Mouse (Mus musculus) intestine, embryonic 15.5 days (tissue): ENCODE data around the gene Acox1. TPM values are rescaled to one million over a fixed set of nuclear protein-coding genes. Genes with fewer than 3 reads are reported as not detected.
A peak's percentile ranks its signal among the peaks of the same experiment; 100 is the strongest.

Source experiments
- ATAC-seq: fragments of 200-750 bp; cut with Nextera tagmentation; 2 replicates; pipeline ENCODE4 v1.8.0; 2017; ENCODE audit warnings: moderate TSS enrichment, moderate library complexity
- H3K27ac ChIP-seq: fragments of 300-500 bp; sonication (generic); 2 replicates; pipeline ENCODE4 v1.5.1; 2015; ENCODE audit warnings: mild to moderate bottlenecking, inconsistent platforms
- H3K27me3 ChIP-seq: fragments of 300-500 bp; sonication (generic); replicated peaks from 2 replicates; pipeline ENCODE4 v1.6.1; 2015; ENCODE audit warnings: inconsistent platforms
- H3K36me3 ChIP-seq: fragments of 300-500 bp; sonication (generic); 2 replicates; pipeline ENCODE4 v1.6.1; 2015; ENCODE audit warnings: inconsistent platforms
- H3K4me1 ChIP-seq: fragments of 300-500 bp; sonication (generic); replicated peaks from 2 replicates; pipeline ENCODE4 v1.6.1; 2015; ENCODE audit warnings: inconsistent platforms
- H3K4me2 ChIP-seq: fragments of 300-500 bp; sonication (generic); replicated peaks from 2 replicates; pipeline ENCODE4 v1.6.1; 2015; ENCODE audit warnings: mild to moderate bottlenecking, inconsistent platforms
- H3K4me3 ChIP-seq: fragments of 300-500 bp; sonication (generic); replicated peaks from 2 replicates; pipeline ENCODE4 v1.5.1; 2015; ENCODE audit warnings: inconsistent platforms
- H3K9ac ChIP-seq: fragments of 300-500 bp; sonication (generic); 2 replicates; pipeline ENCODE4 v1.6.1; 2015; ENCODE audit warnings: inconsistent platforms
- H3K9me3 ChIP-seq: fragments of 300-500 bp; sonication (generic); 2 replicates; pipeline ENCODE4 v1.6.1; 2016; ENCODE audit warnings: inconsistent platforms
- WGBS: fragments of 180-500 bp; shearing (Covaris S2); methylation state at CpG from one replicate; pipeline ENCODE4 v1.1.7; 2015; 5-methylcytosine and 5-hydroxymethylcytosine counted together
- polyA plus RNA-seq: library from polyadenylated mRNA; unstranded; fragments of >200 nt; fragmentation: Nextera tagmentation; extraction: Ambion mirVana; gene quantifications from 2 replicates; pipeline ENCODE4 v1.2.1, GENCODE M21; 2015

The Acox1 gene
- polyA plus RNA-seq, 1 experiment from 2014 or later, result 56.9 TPM

- WGBS, result 86% methylated on average over 2 of the region's 2 CpGs
- Histone ChIP-seq H3K4me1 (no peaks in the 10 kb centered on the region), H3K36me3 (peaks cover 44% of the 10 kb centered on the region), H3K9ac (no peak overlapping the region), H3K4me3 (no peak overlapping the region), H3K4me2 (no peak overlapping the region), H3K27ac (no peak overlapping the region), H3K27me3 (no peaks in the 10 kb centered on the region), H3K9me3 (no peaks in the 10 kb centered on the region)
- no peak for ATAC-seq
These were observed 47.9 kb downstream of the Acox1 start for GRCm38 (mm10) chr11:116150960-116151359.

- no peak for ATAC-seq
- peaks cover 55% of the 10 kb centered on the region for H3K36me3 ChIP-seq
These were observed 49.5 kb downstream of the Acox1 start for GRCm38 (mm10) chr11:116149341-116149740.

DNA sequence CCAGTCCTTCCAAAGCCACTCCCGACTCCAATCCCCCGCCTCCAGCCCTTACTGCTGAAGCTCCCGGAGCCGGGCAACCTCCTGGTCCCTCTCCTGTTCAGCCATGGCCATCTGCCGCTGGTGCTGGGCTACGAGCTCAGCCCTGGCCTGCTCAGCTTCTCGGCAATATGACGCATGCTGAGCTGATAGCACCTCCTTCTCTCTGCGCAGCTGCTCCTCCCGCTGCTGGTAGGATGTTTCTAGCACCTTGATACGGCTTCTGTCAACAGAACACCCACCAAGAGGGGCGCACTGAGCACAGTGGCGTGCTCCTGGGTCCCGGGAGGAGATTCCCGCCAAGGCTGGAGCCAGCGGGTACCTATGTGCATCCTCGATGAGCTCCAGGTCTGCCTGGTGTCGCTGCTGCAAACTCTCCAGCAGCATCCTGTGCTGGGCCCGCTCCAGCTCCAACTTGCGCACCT is 50.1 kb downstream of the Acox1 start:
- Histone ChIP-seq H3K27me3 (no peaks in the 10 kb centered on the region), H3K27ac (no peak overlapping the region), H3K36me3 (peaks cover 57% of the 10 kb centered on the region), H3K9ac (no peak overlapping the region), H3K4me2 (no peak overlapping the region), H3K9me3 (no peaks in the 10 kb centered on the region), H3K4me3 (no peak overlapping the region), H3K4me1 (no peaks in the 10 kb centered on the region)
- WGBS, result 67% methylated on average over 20 of the region's 20 CpGs
- ATAC-seq, result no peak

More at GRCm38 (mm10) chr11:116149341-116149740, 49.5 kb downstream of the Acox1 start:
- Histone ChIP-seq H3K4me2 (no peak overlapping the region), H3K4me1 (no peaks in the 10 kb centered on the region), H3K4me3 (no peak overlapping the region), H3K27ac (no peak overlapping the region), H3K9me3 (no peaks in the 10 kb centered on the region), H3K9ac (no peak overlapping the region), H3K27me3 (no peaks in the 10 kb centered on the region)
- whole genome bisulfite sequencing, result 77% methylated on average over 6 of the region's 6 CpGs

DNA sequence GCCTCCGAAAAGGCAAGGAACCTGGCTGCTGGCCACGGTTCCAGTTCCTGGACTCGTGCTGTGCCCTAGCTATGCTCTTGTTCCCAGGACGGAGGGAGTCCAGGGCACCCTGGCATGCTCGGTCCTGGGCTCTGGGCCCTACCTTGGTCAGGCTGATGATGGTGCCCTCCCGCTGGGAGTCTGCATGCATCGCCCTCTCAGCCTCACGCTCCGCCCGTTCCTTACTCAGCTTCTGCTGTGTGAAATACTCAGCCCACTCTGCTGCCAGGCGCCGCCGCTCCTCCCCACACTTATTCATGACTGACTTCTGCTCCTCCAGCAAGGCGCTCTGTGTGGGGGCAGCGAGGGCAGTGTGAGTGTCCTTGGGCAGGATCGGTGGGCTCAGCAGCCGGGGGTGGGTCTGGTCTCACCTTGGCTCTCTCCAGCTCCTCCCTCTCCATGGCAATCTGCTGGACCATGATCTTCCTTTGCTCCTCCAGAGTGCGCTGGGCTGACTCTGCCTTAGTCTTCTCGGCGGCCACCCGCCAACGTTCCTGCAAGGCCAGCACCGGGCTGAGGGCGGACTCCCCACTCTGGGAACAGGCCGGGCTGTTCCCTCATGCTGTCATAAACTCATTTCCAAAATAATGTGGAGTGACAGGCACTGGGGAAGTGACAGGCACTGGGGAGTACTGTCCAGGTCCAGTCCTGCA is 52.4 kb downstream of the Acox1 start:
- Histone ChIP-seq H3K27ac (no peak overlapping the region), H3K4me2 (no peak overlapping the region), H3K9ac (no peak overlapping the region), H3K4me1 (no peaks in the 10 kb centered on the region), H3K36me3 (peaks cover 59% of the 10 kb centered on the region), H3K9me3 (no peaks in the 10 kb centered on the region), H3K27me3 (no peaks in the 10 kb centered on the region), H3K4me3 (no peak overlapping the region)
- 80% methylated on average over 25 of the region's 25 CpGs for WGBS
- no peak for ATAC-seq

DNA sequence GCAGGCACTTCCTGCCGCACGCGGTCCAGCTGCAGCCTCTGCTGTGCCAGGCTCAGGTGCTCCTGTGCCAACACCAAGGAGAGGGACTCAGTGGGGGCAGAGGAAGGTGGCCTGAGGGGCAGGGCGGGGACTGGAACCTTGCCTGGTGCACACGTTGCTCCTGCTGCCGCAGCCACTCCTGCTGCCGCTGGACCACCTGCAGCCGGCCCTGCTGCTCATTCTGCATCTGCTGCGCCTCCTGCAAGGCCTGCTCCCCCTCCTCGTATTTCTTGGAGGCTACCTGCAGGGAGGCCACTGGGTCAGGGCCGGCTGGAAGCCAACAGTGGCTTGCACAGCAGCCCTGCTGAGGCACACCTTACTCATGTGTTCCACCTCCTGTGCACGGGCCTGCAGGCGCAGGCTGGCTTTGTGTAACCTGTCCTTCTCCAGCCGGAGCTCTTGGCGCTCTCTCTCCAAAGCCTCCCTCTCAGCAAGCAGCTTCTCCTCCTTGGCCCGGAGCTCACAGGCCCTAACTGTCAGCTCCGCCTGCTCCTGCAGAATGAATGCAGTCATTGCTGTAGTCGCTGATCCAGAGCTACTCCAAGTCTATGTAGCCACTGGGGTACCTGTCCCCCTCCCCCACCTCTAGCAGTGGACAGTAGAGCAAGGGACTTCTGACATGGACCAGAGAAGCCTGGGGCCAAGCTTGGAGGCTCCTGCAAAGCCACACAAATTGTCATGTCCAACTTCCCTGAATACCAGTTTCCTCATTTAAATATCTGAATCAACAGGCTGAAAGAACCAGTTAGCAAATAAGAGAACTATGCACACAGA is 53.2 kb downstream of the Acox1 start:
- no peak for ATAC-seq
- H3K9ac ChIP-seq, result no peak overlapping the region

GRCm38 (mm10) chr11:116143468-116143867 is 55.4 kb downstream of the Acox1 start:
- H3K4me1 ChIP-seq, result peaks cover 6% of the 10 kb centered on the region; the same call in 1 of the 2 replicates
- no peak overlapping the region for H3K27ac ChIP-seq
- ATAC-seq, result no peak
- no peaks in the 10 kb centered on the region for H3K27me3 ChIP-seq
- H3K4me3 ChIP-seq, result no peak overlapping the region
- H3K4me2 ChIP-seq, result no peak overlapping the region
- peaks cover 41% of the 10 kb centered on the region for H3K36me3 ChIP-seq
- no peak overlapping the region for H3K9ac ChIP-seq
- 80% methylated on average over 3 of the region's 3 CpGs for WGBS
- no peaks in the 10 kb centered on the region for H3K9me3 ChIP-seq

More for the DNA sequence above, 53.2 kb downstream of the Acox1 start:
- H3K4me3 ChIP-seq, result no peak overlapping the region
- H3K4me1 ChIP-seq, result no peaks in the 10 kb centered on the region
- H3K4me2 ChIP-seq, result no peak overlapping the region
- WGBS, result 71% methylated on average over 18 of the region's 18 CpGs
- no peak overlapping the region for H3K27ac ChIP-seq
- no peaks in the 10 kb centered on the region for H3K27me3 ChIP-seq
- H3K9me3 ChIP-seq, result no peaks in the 10 kb centered on the region
- peaks cover 53% of the 10 kb centered on the region for H3K36me3 ChIP-seq

GRCm38 (mm10) chr11:116142211-116142991 is 56.4 kb downstream of the Acox1 start:
- Histone ChIP-seq H3K36me3 (peaks cover 41% of the 10 kb centered on the region), H3K4me1 (peaks cover 9% of the 10 kb centered on the region; the same call in 1 of the 2 replicates), H3K4me3 (no peak overlapping the region), H3K27ac (no peak overlapping the region), H3K9me3 (no peaks in the 10 kb centered on the region), H3K4me2 (no peak overlapping the region), H3K9ac (no peak overlapping the region), H3K27me3 (no peaks in the 10 kb centered on the region)
- 67% methylated on average over 10 of the region's 10 CpGs for WGBS
- no peak for ATAC-seq

- H3K4me2 ChIP-seq, result peak within 1 kb of the TSS; percentile 69
- H3K27me3 ChIP-seq, result no peaks in the 10 kb centered on the region
These were observed 60.2 kb downstream of the Acox1 start, which contains the start of gene Mrpl38 for GRCm38 (mm10) chr11:116138468-116139138. Gene Mrpl38, minus strand, starts transcription at chr11:116138868.

GRCm38 (mm10) chr11:116138096-116138467 is 60.8 kb downstream of the Acox1 start:
- 1% methylated on average over 20 of the region's 20 CpGs for WGBS
- Histone ChIP-seq H3K27me3 (no peaks in the 10 kb centered on the region), H3K4me1 (peaks cover 9% of the 10 kb centered on the region; the same call in 1 of the 2 replicates), H3K27ac (peak overlapping the region; percentile 71), H3K9ac (peak overlapping the region; percentile 77), H3K9me3 (no peaks in the 10 kb centered on the region), H3K36me3 (peaks cover 14% of the 10 kb centered on the region; the same call in 1 of the 2 replicates), H3K4me3 (peak overlapping the region; percentile 77), H3K4me2 (peak overlapping the region; percentile 69)
- no peak; the same call in 1 of the 2 replicates for ATAC-seq

More at GRCm38 (mm10) chr11:116138468-116139138, 60.2 kb downstream of the Acox1 start, which contains the start of gene Mrpl38:
- no peaks in the 10 kb centered on the region for H3K9me3 ChIP-seq
- peak within 1 kb of the TSS; percentile 77 for H3K9ac ChIP-seq
- peak within 1 kb of the TSS; percentile 71 for H3K27ac ChIP-seq
- peaks cover 14% of the 10 kb centered on the region for H3K36me3 ChIP-seq
- peaks cover 9% of the 10 kb centered on the region; the same call in 1 of the 2 replicates for H3K4me1 ChIP-seq
- H3K4me3 ChIP-seq, result peak within 1 kb of the TSS; percentile 77
- WGBS, result under 1% methylated on average over 60 of the region's 60 CpGs
- peak; percentile 98 for ATAC-seq

DNA sequence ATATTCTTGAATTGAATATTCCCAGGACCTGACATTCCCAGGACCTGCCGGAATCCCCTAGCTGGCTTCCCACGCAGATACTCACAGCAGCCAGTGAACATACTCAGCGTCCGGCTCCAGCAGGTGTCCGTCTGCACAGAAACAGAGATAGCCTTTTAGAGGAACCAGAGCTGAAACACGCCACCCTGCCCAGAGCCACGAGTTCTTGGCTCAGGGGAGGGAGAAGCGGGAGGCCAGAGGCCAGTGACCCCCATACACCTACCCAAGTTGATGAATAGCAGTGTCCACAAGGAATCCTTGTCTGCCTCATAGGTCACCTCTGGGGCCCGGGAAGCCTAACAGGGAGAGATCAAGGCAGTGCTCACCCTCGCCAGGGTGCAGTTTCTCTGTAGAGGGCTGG is 64.7 kb downstream of the Acox1 start:
- Histone ChIP-seq H3K4me2 (no peak overlapping the region), H3K4me1 (peaks cover 24% of the 10 kb centered on the region), H3K36me3 (peaks cover 10% of the 10 kb centered on the region; the same call in 1 of the 2 replicates), H3K27ac (no peak overlapping the region), H3K27me3 (no peaks in the 10 kb centered on the region), H3K9ac (no peak overlapping the region), H3K4me3 (no peak overlapping the region), H3K9me3 (no peaks in the 10 kb centered on the region)
- no peak for ATAC-seq
- WGBS, result 86% methylated on average over 10 of the region's 10 CpGs

DNA sequence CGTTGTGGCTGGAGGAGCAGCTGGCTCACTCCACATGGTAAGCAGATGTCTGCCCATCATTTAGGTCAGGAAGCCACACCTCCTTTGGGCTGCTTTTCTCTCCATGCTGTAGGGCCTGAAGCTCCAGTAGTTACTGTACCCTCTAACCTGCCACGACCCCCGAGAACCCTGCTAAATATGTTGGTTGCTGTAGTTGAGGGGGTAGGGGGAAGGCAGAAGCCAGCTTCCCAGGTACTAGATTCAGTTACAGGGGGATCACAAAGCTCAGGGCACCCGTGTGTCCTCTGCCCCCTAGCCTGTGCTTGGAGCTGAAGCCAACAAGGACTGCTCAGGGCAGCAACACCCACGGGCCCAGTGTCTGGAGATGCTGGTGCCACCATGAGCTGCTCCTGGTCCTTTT is 65.3 kb downstream of the Acox1 start:
- Histone ChIP-seq H3K4me2 (no peak overlapping the region), H3K4me3 (no peak overlapping the region), H3K9ac (no peak overlapping the region), H3K27me3 (no peaks in the 10 kb centered on the region), H3K36me3 (peaks cover 10% of the 10 kb centered on the region; the same call in 1 of the 2 replicates), H3K27ac (no peak overlapping the region), H3K9me3 (no peaks in the 10 kb centered on the region), H3K4me1 (peaks cover 24% of the 10 kb centered on the region)
- 70% methylated on average over 5 of the region's 5 CpGs for WGBS
- no peak for ATAC-seq
